Mouse (Mus musculus) MEL (cell line): ENCODE measurements at regions not wholly inside any gene's neighbourhood (a gene's known extent, or its start where the extent isn't known, plus 50 kb on each side); places are given as distances from the start of the nearest gene placed in this dataset.

Experiments used
- DNase-seq: peaks from one replicate; pipeline ENCODE4 v3.0.0; 2011; ENCODE audit warnings: low read depth, low spot score
- H3K27ac ChIP-seq: 2 replicates; pipeline ENCODE4 v1.5.1; 2012; ENCODE audit warnings: low read depth, mild to moderate bottlenecking, control low read depth, low read length, moderate library complexity; ENCODE audit not compliant: control insufficient read depth
- H3K27me3 ChIP-seq, 2 experiments: fragments of 150-350 bp in 1 of 2; sonication (generic) in 1 of 2; 2 replicates each; pipeline ENCODE4 v1.6.1; 2012; ENCODE audit warnings: low read length in 2 of 2, mild to moderate bottlenecking in 2 of 2, improper control_type of control experiment in 1 of 2, moderate library complexity in 1 of 2; ENCODE audit not compliant: insufficient read depth in 2 of 2, control insufficient read depth in 1 of 2
- H3K36me3 ChIP-seq, 2 experiments: 2 replicates each; pipeline ENCODE4 v1.6.1; 2012 to 2014; ENCODE audit warnings: low read length in 2 of 2, improper control_type of control experiment in 1 of 2, inconsistent platforms in 1 of 2, mild to moderate bottlenecking in 1 of 2; ENCODE audit not compliant: insufficient read depth in 2 of 2, control insufficient read depth in 1 of 2
- H3K4me1 ChIP-seq, 2 experiments: fragments of 150-350 bp in 1 of 2; sonication (generic) in 1 of 2; 2 replicates each; pipeline ENCODE4 v1.6.1; 2012; ENCODE audit warnings: low read length in 2 of 2, improper control_type of control experiment in 1 of 2, mild to moderate bottlenecking in 1 of 2; ENCODE audit not compliant: insufficient read depth in 2 of 2, control insufficient read depth in 1 of 2
- H3K4me3 ChIP-seq, 2 experiments: fragments of 150-350 bp in 1 of 2; sonication (generic) in 1 of 2; 2 replicates each; pipeline ENCODE4 v1.5.1; 2012; ENCODE audit warnings: low read depth in 2 of 2, low read length in 2 of 2, mild to moderate bottlenecking in 2 of 2, moderate library complexity in 2 of 2, control low read depth in 1 of 2, improper control_type of control experiment in 1 of 2; ENCODE audit not compliant: control insufficient read depth in 1 of 2, insufficient read depth in 1 of 2
- H3K79me2 ChIP-seq: 2 replicates; pipeline ENCODE4 v1.6.1; 2012; ENCODE audit warnings: mild to moderate bottlenecking, low read length, moderate library complexity; ENCODE audit not compliant: control insufficient read depth, poor library complexity, insufficient read depth
- H3K9ac ChIP-seq: 2 replicates; pipeline ENCODE4 v1.6.1; 2012; ENCODE audit warnings: low read depth, mild to moderate bottlenecking, control low read depth, low read length, moderate library complexity; ENCODE audit not compliant: control insufficient read depth, poor library complexity, severe bottlenecking
- H3K9me3 ChIP-seq: fragments of 150-350 bp; sonication (generic); replicated peaks from 2 replicates; pipeline ENCODE4 v1.6.1; 2012; ENCODE audit warnings: mild to moderate bottlenecking, low read length, improper control_type of control experiment, moderate library complexity; ENCODE audit not compliant: insufficient read depth
- BHLHE40 ChIP-seq: IDR thresholded peaks from 2 replicates; pipeline ENCODE4 v1.6.1; 2012; ENCODE audit warnings: low read depth, mild to moderate bottlenecking, inconsistent platforms, low read length, improper control_type of control experiment, borderline replicate concordance
- CHD1 ChIP-seq: IDR thresholded peaks from 2 replicates; pipeline ENCODE4 v1.6.1; 2012; ENCODE audit warnings: low read depth, mild to moderate bottlenecking, inconsistent platforms, low read length, improper control_type of control experiment
- CHD2 ChIP-seq: IDR thresholded peaks from 2 replicates; pipeline ENCODE4 v1.6.1; 2011; ENCODE audit warnings: low read length, improper control_type of control experiment
- CTCF ChIP-seq, 3 experiments: IDR thresholded peaks in 2 of 3; conservative IDR thresholded peaks in 1 of 3; 2 replicates each; pipeline ENCODE4 v1.5.1; 2011 to 2012; ENCODE audit warnings: low read length in 3 of 3, low read depth in 2 of 3, mild to moderate bottlenecking in 2 of 3, improper control_type of control experiment in 1 of 3, inconsistent platforms in 1 of 3, mixed read lengths in 1 of 3, moderate library complexity in 1 of 3; ENCODE audit not compliant: control insufficient read depth in 1 of 3, insufficient read depth in 1 of 3, poor library complexity in 1 of 3, severe bottlenecking in 1 of 3
- E2F4 ChIP-seq: IDR thresholded peaks from 2 replicates; pipeline ENCODE4 v1.6.1; 2011; ENCODE audit warnings: low read depth, low read length, improper control_type of control experiment, borderline replicate concordance
- ELF1 ChIP-seq: IDR thresholded peaks from 2 replicates; pipeline ENCODE4 v1.6.1; 2014; ENCODE audit warnings: low read depth, mild to moderate bottlenecking, inconsistent platforms, low read length, improper control_type of control experiment, moderate library complexity
- ETS1 ChIP-seq: IDR thresholded peaks from 2 replicates; pipeline ENCODE4 v1.6.1; 2012; ENCODE audit warnings: low read depth, mild to moderate bottlenecking, inconsistent platforms, low read length, improper control_type of control experiment, moderate library complexity
- GABPA ChIP-seq: IDR thresholded peaks from 2 replicates; pipeline ENCODE4 v1.6.1; 2012; ENCODE audit warnings: low read depth, mild to moderate bottlenecking, inconsistent platforms, low read length, improper control_type of control experiment, moderate library complexity
- GATA1 ChIP-seq: IDR thresholded peaks from 2 replicates; pipeline ENCODE4 v1.6.1; 2011; ENCODE audit warnings: low read depth, low read length, improper control_type of control experiment
- JUND ChIP-seq: IDR thresholded peaks from 2 replicates; pipeline ENCODE4 v1.6.1; 2011; ENCODE audit warnings: low read depth, mild to moderate bottlenecking, improper control_type of control experiment, low read length
- KAT2A ChIP-seq: conservative IDR thresholded peaks from 2 replicates; pipeline ENCODE4 v1.6.1; 2012; ENCODE audit warnings: low read depth, low read length, improper control_type of control experiment, inconsistent platforms
- MAX ChIP-seq: IDR thresholded peaks from 2 replicates; pipeline ENCODE4 v1.6.1; 2011; ENCODE audit warnings: low read length, improper control_type of control experiment
- MXI1 ChIP-seq: IDR thresholded peaks from 2 replicates; pipeline ENCODE4 v1.6.1; 2011; ENCODE audit warnings: mild to moderate bottlenecking, low read depth, low read length, improper control_type of control experiment
- MYC ChIP-seq: IDR thresholded peaks from 2 replicates; pipeline ENCODE4 v1.6.1; 2011; ENCODE audit warnings: low read depth, mild to moderate bottlenecking, low read length, improper control_type of control experiment, moderate library complexity
- NELFE ChIP-seq: IDR thresholded peaks from 2 replicates; pipeline ENCODE4 v1.6.1; 2011; ENCODE audit warnings: low read depth, low read length, improper control_type of control experiment
- NRF1 ChIP-seq: IDR thresholded peaks from 2 replicates; pipeline ENCODE4 v1.6.1; 2014; ENCODE audit warnings: low read depth, mild to moderate bottlenecking, inconsistent platforms, low read length, improper control_type of control experiment, moderate library complexity; ENCODE audit not compliant: poor library complexity, insufficient read depth, severe bottlenecking
- POLR2A ChIP-seq, 2 experiments: IDR thresholded peaks; 2 replicates each; pipeline ENCODE4 v1.6.1; 2011 to 2012; ENCODE audit warnings: low read length in 2 of 2, mild to moderate bottlenecking in 2 of 2, control low read depth in 1 of 2, improper control_type of control experiment in 1 of 2, low read depth in 1 of 2, moderate library complexity in 1 of 2; ENCODE audit not compliant: control insufficient read depth in 1 of 2, insufficient read depth in 1 of 2, poor library complexity in 1 of 2
- POLR2AphosphoS2 ChIP-seq: IDR thresholded peaks from 2 replicates; pipeline ENCODE4 v1.6.1; 2011; ENCODE audit warnings: low read length, improper control_type of control experiment
- POLR2AphosphoS5 ChIP-seq: IDR thresholded peaks from 2 replicates; pipeline ENCODE4 v1.6.1; 2012; ENCODE audit warnings: low read depth, borderline replicate concordance, mild to moderate bottlenecking, inconsistent platforms, low read length, moderate library complexity, mixed read lengths
- RAD21 ChIP-seq: IDR thresholded peaks from 2 replicates; pipeline ENCODE4 v1.6.1; 2011; ENCODE audit warnings: mild to moderate bottlenecking, low read depth, low read length, improper control_type of control experiment
- RCOR1 ChIP-seq: IDR thresholded peaks from 2 replicates; pipeline ENCODE4 v1.6.1; 2012; ENCODE audit warnings: low read depth, mild to moderate bottlenecking, inconsistent platforms, low read length, improper control_type of control experiment
- SMC3 ChIP-seq: IDR thresholded peaks from 2 replicates; pipeline ENCODE4 v1.6.1; 2011; ENCODE audit warnings: low read depth, low read length, improper control_type of control experiment
- TAL1 ChIP-seq: IDR thresholded peaks from 2 replicates; pipeline ENCODE4 v1.6.1; 2012; ENCODE audit warnings: mild to moderate bottlenecking, inconsistent platforms, low read length, moderate library complexity, mixed read lengths
- TCF12 ChIP-seq: IDR thresholded peaks from 2 replicates; pipeline ENCODE4 v1.6.1; 2014; ENCODE audit warnings: low read depth, mild to moderate bottlenecking, inconsistent platforms, low read length, improper control_type of control experiment, moderate library complexity
- ZC3H11A ChIP-seq: IDR thresholded peaks from 2 replicates; pipeline ENCODE4 v1.6.1; 2012; ENCODE audit warnings: low read depth, mild to moderate bottlenecking, inconsistent platforms, low read length, improper control_type of control experiment
- ZKSCAN1 ChIP-seq: IDR thresholded peaks from 2 replicates; pipeline ENCODE4 v1.6.1; 2012; ENCODE audit warnings: low read depth, mild to moderate bottlenecking, inconsistent platforms, low read length, improper control_type of control experiment, moderate library complexity
- ZNF384 ChIP-seq: IDR thresholded peaks from 2 replicates; pipeline ENCODE4 v1.6.1; 2012; ENCODE audit warnings: low read depth, mild to moderate bottlenecking, inconsistent platforms, low read length, improper control_type of control experiment

DNA sequence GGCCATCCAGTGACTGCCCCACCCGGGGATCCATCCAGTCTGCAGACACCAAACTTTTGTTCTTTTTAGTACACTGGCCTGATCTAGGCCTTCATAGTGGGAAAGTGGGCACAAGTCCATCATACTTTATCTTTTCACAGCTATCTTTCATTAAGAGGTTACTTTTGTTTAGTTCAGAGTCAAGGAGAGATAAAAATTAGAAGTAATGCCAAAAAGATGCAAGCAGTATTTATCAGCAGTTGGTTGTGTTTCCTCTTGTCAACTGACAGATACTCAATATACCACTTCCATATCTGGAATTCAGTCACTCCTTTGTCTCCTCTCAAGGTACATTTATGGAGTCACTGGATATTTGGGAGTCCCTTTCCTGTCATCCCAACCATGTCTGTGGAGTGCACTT is 575.1 kb upstream of the Cox7c start (continued):
- TF ChIP-seq SMC3 (no peak), RAD21 (no peak), CHD2 (no peak), NRF1 (no peak), MYC (no peak), ZNF384 (peak; percentile 31; the same call in 1 of the 2 replicates), CHD1 (no peak), TAL1 (no peak), KAT2A (no peak)

DNA sequence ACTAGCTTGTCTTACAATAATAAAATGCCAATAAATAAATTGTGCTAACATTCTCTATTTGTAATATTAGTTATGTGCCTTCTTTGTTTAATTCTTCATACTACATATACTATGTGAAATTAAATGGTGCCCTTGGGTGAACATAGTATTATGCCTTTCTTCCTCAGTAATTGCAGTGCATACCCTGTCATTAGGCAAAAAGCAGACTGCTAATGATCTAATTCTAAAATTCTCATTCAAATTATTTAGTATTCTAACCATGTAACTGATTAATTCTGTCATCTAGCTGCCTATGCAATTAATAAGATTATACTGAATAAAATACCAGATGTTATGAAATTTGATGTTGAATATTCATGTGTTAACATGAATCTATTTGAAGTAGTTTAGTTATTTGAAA is 555.3 kb upstream of the Cox7c start:
- TF ChIP-seq MXI1 (no peak), TCF12 (no peak), POLR2A (IDR thresholded peaks at IDR 0.05; ENCODE audit: control insufficient read depth in 1 of 2, insufficient read depth in 1 of 2, low read depth in 1 of 2, low read length in 2 of 2, poor library complexity in 1 of 2) (no peak), RAD21 (no peak), GATA1 (no peak), GABPA (no peak), BHLHE40 (no peak), E2F4 (no peak), ELF1 (no peak), MYC (no peak), POLR2AphosphoS5 (no peak)
- Histone ChIP-seq H3K4me3 (no peak overlapping the region), H3K4me1 (no peaks in the 10 kb centered on the region), H3K27me3 (no peaks in the 10 kb centered on the region), H3K9ac (no peak overlapping the region), H3K27ac (no peak overlapping the region), H3K79me2 (no peaks in the 10 kb centered on the region), H3K36me3 (no peaks in the 10 kb centered on the region), H3K9me3 (no peaks in the 10 kb centered on the region)
- no peak for DNase-seq

DNA sequence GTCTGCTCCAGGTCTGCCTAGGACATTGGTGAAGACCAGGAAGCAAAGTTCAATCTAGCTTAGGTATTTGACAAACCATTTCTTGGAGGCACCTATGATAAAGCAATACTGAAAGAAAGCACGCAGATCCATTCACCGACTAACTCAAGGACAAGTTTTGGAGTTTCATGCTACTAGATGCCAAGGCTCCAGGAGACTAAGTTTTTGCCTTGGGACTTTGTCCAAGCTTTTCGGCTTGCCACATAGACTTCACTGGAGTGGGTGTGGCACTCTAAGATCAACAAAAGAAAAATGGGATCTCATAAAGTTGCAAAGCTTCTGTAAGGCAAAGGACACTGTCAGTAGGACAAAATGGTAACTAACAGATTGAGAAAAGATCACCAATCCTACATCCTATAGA is 548.4 kb upstream of the Cox7c start:
- H3K9ac ChIP-seq, result no peak overlapping the region
- no peak overlapping the region for H3K4me3 ChIP-seq
- no peaks in the 10 kb centered on the region for H3K27me3 ChIP-seq
- H3K27ac ChIP-seq, result no peak overlapping the region
- no peaks in the 10 kb centered on the region for H3K36me3 ChIP-seq
- no peak for TF ChIP-seq SMC3
- no peak for TF ChIP-seq BHLHE40
- TF ChIP-seq ZC3H11A, result no peak
- no peak for TF ChIP-seq NELFE
- no peak for TF ChIP-seq RCOR1
- TF ChIP-seq ZKSCAN1, result no peak
- no peak for TF ChIP-seq KAT2A
- no peak for TF ChIP-seq MAX
- TF ChIP-seq CTCF (IDR thresholded peaks at IDR 0.05 in 2 of 3, conservative IDR thresholded peaks at IDR 0.05 in 1 of 3; ENCODE audit: control insufficient read depth in 1 of 3, insufficient read depth in 1 of 3, low read depth in 2 of 3, low read length in 3 of 3, poor library complexity in 1 of 3, severe bottlenecking in 1 of 3), result no peak
- TF ChIP-seq JUND, result no peak
- TF ChIP-seq POLR2AphosphoS2, result no peak
- TF ChIP-seq NRF1, result no peak
- no peak for TF ChIP-seq ETS1
- no peak for DNase-seq
- H3K9me3 ChIP-seq, result no peaks in the 10 kb centered on the region
- no peaks in the 10 kb centered on the region for H3K4me1 ChIP-seq
- H3K79me2 ChIP-seq, result no peaks in the 10 kb centered on the region
